Mouse (Mus musculus) adrenal gland, adult 18-20 months (tissue): ENCODE measurements at regions not wholly inside any gene's neighbourhood (a gene's known extent, or its start where the extent isn't known, plus 50 kb on each side); places are given as distances from the start of the nearest gene placed in this dataset.

Experiments
- DNase-seq, 2 experiments: peaks; one replicate each; pipeline ENCODE4 v3.0.0; 2021 to 2022; ENCODE audit warnings: low spot score in 2 of 2

GRCm38 (mm10) chr11:45058658-45059057 is 441.5 kb downstream of the Ebf1 start:
- DNase-seq = no peak

DNA sequence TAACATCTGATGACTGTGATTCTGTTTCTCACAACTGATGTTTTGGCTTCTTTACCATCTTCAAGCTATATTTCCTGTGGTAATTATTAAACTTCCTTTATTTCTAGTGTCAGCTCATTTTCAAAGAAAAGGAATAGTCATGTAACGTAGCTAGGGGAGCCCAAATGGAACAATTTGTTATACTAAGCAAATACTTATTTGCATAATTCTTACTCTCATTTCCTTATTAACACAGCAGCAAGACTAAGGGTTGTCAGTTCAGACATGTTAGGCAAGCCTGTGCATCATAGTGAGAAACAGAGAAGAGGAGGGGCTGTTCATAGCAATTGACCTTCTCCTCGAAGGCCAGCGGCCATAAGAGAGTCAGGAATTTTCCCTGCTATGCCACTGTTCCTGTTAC is 449.5 kb downstream of the Ebf1 start:
- DNase-seq = no peak

GRCm38 (mm10) chr11:45070280-45070679 is 453.2 kb downstream of the Ebf1 start:
- DNase-seq = no peak

GRCm38 (mm10) chr11:45071195-45071594 is 454.1 kb downstream of the Ebf1 start:
- no peak for DNase-seq

DNA sequence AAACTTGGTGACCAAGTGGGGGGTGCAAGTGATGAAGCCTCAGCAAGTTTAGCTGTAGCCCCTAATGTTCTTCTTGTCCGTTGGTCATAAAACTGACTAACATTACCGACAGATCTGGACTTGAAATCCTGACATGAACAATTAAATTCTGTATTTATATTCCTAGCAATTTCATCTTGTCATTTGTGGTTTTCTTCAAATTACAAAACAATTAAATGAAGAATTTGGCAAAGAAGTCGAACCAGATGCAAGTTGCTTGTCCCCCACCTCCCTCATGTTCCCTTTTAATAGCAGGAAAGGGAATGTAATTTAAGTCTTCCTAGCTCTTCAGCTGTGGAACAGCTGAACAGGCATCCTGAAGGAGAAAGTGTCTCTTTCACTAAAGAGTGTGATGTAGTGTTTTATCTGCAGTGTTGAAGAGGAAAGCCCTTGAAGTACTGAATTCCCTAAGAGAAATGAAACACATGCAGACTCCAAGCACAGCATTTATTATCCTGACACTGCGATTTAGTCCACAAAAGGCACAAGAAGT is 467.5 kb downstream of the Ebf1 start:
- no peak for DNase-seq

DNA sequence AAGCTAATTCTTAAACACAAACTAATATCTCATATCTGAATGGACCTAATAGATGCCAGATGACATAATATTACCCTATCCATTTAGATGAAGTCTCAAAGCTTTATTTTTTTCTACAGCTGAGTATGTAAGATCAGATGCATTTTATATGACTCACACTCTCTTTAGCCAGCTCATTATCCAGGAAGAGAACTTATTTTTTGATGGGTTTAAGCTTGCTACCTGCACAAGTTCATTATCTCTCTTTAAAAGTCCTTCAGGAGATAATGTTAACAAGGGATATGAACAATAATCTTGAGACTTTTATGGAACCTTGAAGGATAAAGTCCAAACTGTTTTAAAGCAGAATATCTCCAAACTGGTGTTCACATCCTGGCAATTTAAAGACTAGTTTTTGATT is 468.0 kb downstream of the Ebf1 start:
- DNase-seq = no peak

GRCm38 (mm10) chr11:45087186-45087915 is 470.2 kb downstream of the Ebf1 start:
- no peak for DNase-seq

GRCm38 (mm10) chr11:45088286-45088685 is 471.2 kb downstream of the Ebf1 start:
- DNase-seq = no peak

DNA sequence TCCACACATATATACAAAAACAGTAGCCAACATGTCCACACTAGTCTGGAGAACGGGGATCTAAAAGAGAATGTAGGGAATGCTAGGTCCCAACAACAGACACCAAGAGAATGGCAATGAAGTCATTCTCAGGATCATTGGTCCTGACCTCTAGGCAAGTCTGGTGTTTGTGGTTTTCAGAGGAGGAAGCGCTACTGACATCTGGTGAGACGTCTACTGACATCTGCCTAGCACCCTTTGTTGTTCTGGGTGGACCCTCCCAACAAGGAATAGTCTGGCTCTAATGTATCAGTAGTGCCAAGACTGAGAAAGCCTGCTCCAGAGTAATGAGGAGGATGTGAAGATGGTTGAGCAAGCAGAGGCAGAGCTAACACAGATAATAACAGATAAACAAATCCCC is 472.4 kb downstream of the Ebf1 start:
- DNase-seq = no peak

- no peak for DNase-seq
Observed at GRCm38 (mm10) chr11:45103498-45104336, 486.6 kb downstream of the Ebf1 start.

GRCm38 (mm10) chr11:45116702-45117101 is 499.6 kb downstream of the Ebf1 start:
- DNase-seq = no peak

DNA sequence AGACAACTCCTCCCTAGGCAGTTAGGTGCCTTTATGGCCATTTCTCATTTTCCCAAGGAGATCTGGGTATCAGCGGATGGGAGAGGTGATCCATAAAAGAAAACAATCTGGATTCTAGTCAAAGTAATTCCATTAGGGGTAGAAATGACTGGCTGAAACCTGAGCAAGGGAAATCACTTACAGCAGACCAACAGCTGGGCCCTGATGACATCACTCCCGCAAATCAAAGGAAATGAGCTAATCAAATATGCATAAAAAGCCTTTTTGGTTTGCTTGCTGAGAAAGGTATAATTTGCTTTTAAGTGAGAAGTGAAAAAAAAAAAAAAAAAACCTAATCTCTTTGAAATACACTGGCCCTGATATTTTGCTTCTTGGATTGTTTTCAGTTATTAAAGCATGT is 506.2 kb downstream of the Ebf1 start:
- no peak for DNase-seq

DNA sequence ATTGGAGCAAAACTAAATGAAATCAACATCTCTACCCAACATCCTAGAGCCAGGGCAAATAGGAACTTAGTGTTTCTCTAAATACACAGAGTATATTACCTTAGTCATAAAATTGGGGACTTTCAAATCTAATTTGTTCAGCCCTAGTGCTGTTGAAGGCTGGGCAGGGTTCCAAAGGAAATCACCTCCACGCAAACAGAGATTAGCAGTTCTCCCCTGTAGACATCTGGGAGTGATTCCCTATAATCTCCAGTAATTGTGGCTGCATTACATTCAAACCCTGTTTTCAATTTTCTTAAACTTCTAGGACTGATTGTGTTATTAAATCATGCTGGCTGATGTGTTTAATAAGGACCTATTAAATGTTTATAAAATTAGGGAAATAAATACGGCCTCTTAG is 519.7 kb downstream of the Ebf1 start:
- DNase-seq = no peak

- no peak for DNase-seq
Observed at GRCm38 (mm10) chr11:45138351-45138975, 521.3 kb downstream of the Ebf1 start.

GRCm38 (mm10) chr11:45140490-45140889 is 523.4 kb downstream of the Ebf1 start:
- no peak for DNase-seq

GRCm38 (mm10) chr11:45154070-45154469 is 537.0 kb downstream of the Ebf1 start:
- no peak for DNase-seq

DNA sequence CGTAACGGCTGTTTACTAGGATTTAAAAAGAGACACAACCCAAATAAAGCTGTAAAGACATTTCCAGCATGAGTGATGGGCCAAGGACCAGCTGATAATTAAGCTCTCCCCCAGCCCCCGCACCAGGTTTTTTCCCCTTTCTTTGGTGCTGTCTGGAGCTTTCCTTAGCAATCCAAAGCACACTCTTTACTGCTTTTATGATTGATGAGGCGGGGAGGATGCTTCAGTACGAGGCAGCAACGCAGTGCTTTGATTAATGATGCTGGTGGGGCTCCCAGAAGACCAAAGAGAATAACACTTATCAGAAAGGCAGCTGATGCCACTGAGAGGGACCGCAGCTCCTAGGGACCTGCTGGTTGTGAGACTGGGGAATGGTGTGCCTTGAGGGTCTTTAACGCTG is 537.4 kb downstream of the Ebf1 start:
- DNase-seq = no peak

DNA sequence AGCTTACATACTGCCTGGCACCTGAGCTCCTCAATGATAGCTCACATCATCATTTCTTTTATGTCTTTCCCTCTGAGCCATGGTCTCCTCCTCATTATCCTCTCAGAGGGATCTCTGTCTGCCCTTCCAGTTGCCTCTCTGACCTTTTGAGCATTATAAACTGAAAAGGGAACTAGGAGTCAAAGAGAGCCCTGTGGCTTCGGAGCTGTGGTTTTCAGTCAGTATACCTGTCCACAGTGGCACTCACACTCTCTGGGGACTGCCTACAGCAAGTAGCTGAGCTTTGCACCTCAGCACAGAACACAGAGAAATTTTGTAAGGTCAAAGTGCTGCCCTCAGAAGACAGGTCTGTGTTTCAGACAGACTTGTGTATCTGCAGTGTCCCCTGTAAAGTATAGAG is 538.7 kb downstream of the Ebf1 start:
- DNase-seq = no peak

- DNase-seq = no peak
Observed at GRCm38 (mm10) chr11:45158282-45158681, 541.2 kb downstream of the Ebf1 start.

GRCm38 (mm10) chr11:45160871-45161270 is 543.8 kb downstream of the Ebf1 start:
- DNase-seq = no peak

DNA sequence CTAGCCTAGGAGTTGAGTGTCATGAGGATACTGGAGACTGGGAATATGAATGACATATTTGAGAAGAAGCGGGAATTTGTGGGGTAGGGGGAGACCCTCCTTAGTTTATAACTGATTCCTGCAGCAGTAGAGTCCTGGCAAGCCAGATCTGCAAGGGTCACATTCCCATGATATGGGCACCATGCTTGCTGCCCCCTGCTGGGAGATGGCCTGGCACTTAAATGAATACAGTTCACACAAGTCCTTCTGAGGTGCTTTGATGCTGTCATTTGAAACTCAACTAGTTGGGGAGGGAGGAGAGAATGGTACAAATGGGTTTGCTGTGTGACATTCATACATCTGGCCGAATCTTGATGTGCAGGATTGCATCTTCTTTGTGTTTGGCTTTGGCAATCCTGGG is 556.4 kb downstream of the Ebf1 start:
- no peak for DNase-seq

DNA sequence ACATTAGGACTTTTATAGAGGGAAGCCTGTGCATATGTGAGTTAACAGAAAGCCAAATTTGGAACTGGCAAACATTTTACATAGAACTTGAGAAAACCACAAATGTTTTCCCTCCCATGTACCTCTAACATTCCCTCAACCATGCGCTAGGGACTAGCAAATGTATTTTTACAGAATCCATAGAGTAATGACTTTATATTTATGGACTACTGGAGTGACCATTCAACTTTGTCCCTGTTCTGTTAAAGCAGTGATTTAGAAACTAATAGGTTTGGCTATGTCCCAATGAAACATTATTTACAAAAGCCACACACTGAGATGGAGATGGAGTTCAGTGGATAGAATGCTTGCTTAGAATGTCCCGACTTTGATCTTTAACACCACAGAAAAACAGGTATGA is 557.0 kb downstream of the Ebf1 start:
- no peak for DNase-seq
